Mouse (Mus musculus) limb, embryonic 13.5 days (tissue): ENCODE measurements around the gene Fundc2. TPM values are rescaled to one million over a fixed set of nuclear protein-coding genes. Genes with fewer than 3 reads are reported as not detected.

Experiments
- ATAC-seq: fragments of 200-750 bp; cut with Nextera tagmentation; 2 replicates; pipeline ENCODE4 v1.8.0; 2017; ENCODE audit warnings: low read depth, moderate number of reproducible peaks, moderate TSS enrichment; ENCODE audit not compliant: low FRiP score
- H3K27ac ChIP-seq: fragments of 300-500 bp; sonication (generic); 2 replicates; pipeline ENCODE4 v1.5.1; 2015; ENCODE audit warnings: inconsistent platforms, mild to moderate bottlenecking, moderate library complexity
- H3K27me3 ChIP-seq: fragments of 300-500 bp; sonication (generic); 2 replicates; pipeline ENCODE4 v1.6.1; 2015; ENCODE audit warnings: mild to moderate bottlenecking, inconsistent platforms
- H3K36me3 ChIP-seq: fragments of 300-500 bp; sonication (generic); 2 replicates; pipeline ENCODE4 v1.6.1; 2015; ENCODE audit warnings: inconsistent platforms, mild to moderate bottlenecking, moderate library complexity
- H3K4me1 ChIP-seq: fragments of 300-500 bp; sonication (generic); 2 replicates; pipeline ENCODE4 v1.6.1; 2015; ENCODE audit warnings: inconsistent platforms
- H3K4me2 ChIP-seq: fragments of 300-500 bp; sonication (generic); replicated peaks from 2 replicates; pipeline ENCODE4 v1.6.1; 2015; ENCODE audit warnings: inconsistent platforms, mild to moderate bottlenecking, moderate library complexity
- H3K4me3 ChIP-seq: fragments of 300-500 bp; sonication (generic); 2 replicates; pipeline ENCODE4 v1.5.1; 2015; ENCODE audit warnings: moderate library complexity, mild to moderate bottlenecking, inconsistent platforms
- H3K9ac ChIP-seq: fragments of 300-500 bp; sonication (generic); 2 replicates; pipeline ENCODE4 v1.6.1; 2015; ENCODE audit warnings: mild to moderate bottlenecking, inconsistent platforms
- H3K9me3 ChIP-seq: fragments of 300-500 bp; sonication (generic); 2 replicates; pipeline ENCODE4 v1.6.1; 2016; ENCODE audit warnings: inconsistent platforms
- WGBS: fragments of 180-500 bp; shearing (Covaris S2); methylation state at CpG from one replicate; pipeline ENCODE4 v1.1.7; 2015; 5-methylcytosine and 5-hydroxymethylcytosine counted together
- polyA plus RNA-seq: library from polyadenylated mRNA; unstranded; fragments of >200 nt; fragmentation: Nextera tagmentation; extraction: Ambion mirVana; gene quantifications from 2 replicates; pipeline ENCODE4 v1.2.1, GENCODE M21; 2015

Fundc2 gene
- 62.4 and 63.3 TPM in 2 replicates for polyA plus RNA-seq

DNA sequence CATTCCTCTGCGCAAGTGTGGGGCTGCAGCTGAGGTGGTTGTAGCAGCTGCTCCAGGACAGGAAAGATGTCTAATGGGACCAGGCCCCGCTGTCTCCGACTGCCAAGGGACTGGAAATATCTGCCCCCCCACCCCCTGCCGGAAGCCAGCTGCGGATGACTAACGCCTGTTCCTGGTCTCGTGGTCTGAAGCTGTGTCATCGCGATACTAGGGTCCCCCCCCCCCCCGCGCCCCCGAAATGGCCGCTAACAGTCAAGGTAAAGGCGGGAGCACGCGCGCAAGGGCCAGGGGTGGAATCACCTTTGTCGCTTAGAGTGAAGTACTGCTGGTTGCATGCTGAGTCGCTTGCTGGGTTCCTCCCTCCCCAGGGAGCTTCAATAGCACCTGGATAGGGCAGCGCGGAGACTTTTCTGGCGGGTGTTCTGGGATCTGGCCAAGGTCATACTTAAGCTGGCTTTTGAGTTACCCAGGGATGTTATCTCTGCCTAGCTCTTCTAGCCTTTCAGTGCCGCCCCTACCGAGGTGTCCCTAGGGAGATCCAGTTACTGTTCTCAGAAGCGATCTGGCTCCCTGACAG lies at the start of gene Fundc2, which contains the start of gene F8:
TSS of gene Fundc2 (plus strand) at position 205 of the 577 bp plus-strand sequence.
TSS of gene F8 (minus strand) at position 421 of the 577 bp plus-strand sequence.
- ATAC-seq, result peak; percentile 92
- 13% methylated on average over 18 of the region's 25 CpGs for WGBS
- peak within 1 kb of the TSS; percentile 44; the same call in 1 of the 2 replicates for H3K27ac ChIP-seq
- H3K9me3 ChIP-seq, result no peaks in the 10 kb centered on the region
- no peaks in the 10 kb centered on the region for H3K36me3 ChIP-seq
- H3K4me2 ChIP-seq, result peak within 1 kb of the TSS; percentile 55
- H3K27me3 ChIP-seq, result no peaks in the 10 kb centered on the region
- H3K4me1 ChIP-seq, result no peaks in the 10 kb centered on the region
- H3K9ac ChIP-seq, result peak within 1 kb of the TSS; percentile 74
- H3K4me3 ChIP-seq, result peak within 1 kb of the TSS; percentile 52

DNA sequence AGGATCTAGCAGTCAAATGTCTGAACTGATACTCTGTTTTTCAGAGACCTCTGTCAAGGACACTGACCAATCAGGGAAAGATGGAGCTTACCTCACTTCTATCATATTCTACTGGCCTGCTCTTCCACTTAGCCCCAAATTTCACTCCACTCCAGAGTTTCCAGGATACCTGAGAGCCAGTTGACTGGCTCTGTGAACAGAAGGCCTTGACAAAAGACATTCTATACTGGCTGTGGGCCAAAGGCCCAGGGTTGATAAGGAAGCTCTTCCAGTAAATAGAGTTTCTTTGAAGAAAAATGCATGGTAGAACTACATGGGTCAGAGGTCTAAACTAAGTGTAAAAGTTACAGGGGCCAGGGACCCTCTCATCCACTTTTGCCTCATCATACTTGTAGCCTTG lies 12.0 kb upstream of the Fundc2 start:
- no peaks in the 10 kb centered on the region for H3K9me3 ChIP-seq
- H3K36me3 ChIP-seq, result no peaks in the 10 kb centered on the region
- H3K27ac ChIP-seq, result no peak overlapping the region
- ATAC-seq, result no peak
- H3K27me3 ChIP-seq, result no peaks in the 10 kb centered on the region
- H3K9ac ChIP-seq, result no peak overlapping the region
- no peak overlapping the region for H3K4me3 ChIP-seq
- H3K4me2 ChIP-seq, result no peak overlapping the region
- no peaks in the 10 kb centered on the region for H3K4me1 ChIP-seq

DNA sequence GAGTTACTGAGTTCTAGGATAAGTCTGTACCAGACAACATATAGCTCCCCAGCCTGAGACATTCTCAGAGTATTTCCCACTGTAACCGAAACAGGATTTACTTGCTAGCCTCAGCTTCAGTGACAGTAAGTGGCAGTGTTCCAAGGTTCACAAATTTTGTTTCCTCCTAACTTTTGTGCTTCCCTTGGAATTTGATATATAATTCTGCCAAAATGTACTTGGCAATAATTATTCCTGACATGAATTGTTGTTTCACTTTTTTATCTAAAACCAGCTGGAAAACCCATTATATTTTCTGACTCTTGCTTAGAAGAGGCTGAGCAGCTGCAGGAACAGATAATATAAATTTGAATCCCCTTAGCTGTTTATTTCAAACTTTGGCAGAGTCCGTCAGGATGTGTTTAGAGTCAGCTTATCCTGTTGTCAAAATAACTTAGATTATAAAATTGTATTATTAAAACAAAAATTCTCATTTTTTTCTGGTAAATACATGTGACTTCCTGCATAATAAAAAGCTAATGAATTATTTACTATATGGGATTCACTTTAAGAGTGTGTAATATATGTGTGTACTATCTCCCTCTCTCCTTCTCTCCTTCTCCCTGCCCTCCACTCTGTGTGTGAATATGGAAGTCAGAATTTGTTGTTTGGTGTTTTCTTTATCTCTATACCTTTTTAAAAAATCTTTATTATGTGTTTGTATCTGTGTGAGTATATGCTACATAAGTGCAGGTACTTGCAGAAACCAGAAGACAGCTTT lies 9.4 kb upstream of the Fundc2 start:
- Histone ChIP-seq H3K36me3 (no peaks in the 10 kb centered on the region), H3K27me3 (no peaks in the 10 kb centered on the region), H3K4me2 (no peak overlapping the region), H3K9me3 (no peaks in the 10 kb centered on the region), H3K27ac (no peak overlapping the region), H3K9ac (no peak overlapping the region), H3K4me3 (no peak overlapping the region), H3K4me1 (no peaks in the 10 kb centered on the region)
- WGBS, result 76% methylated on average over 2 of the region's 2 CpGs
- no peak for ATAC-seq

DNA sequence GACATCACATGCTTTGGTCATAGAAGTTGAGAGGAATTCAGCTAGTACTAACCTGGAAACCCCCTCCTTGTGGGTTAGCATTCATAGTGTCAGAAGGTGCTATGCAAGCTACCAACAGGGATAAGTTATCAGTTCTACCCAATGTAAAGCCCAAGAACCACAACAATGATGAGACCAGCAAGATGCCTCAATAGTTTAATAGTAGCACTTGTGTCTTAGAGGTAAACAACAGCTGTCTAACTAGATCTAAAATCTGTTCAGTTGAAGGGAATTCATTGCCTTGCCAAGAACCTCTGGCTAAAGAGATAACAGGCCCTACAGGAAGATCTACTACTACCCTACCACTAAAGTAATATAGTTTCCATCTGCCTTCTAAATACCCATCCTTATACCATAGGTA lies 5.4 kb upstream of the Fundc2 start:
- Histone ChIP-seq H3K9ac (no peak overlapping the region), H3K27me3 (no peaks in the 10 kb centered on the region), H3K27ac (no peak overlapping the region), H3K4me2 (no peak overlapping the region), H3K9me3 (no peaks in the 10 kb centered on the region), H3K4me3 (no peak overlapping the region), H3K4me1 (no peaks in the 10 kb centered on the region), H3K36me3 (no peaks in the 10 kb centered on the region)
- ATAC-seq, result no peak

DNA sequence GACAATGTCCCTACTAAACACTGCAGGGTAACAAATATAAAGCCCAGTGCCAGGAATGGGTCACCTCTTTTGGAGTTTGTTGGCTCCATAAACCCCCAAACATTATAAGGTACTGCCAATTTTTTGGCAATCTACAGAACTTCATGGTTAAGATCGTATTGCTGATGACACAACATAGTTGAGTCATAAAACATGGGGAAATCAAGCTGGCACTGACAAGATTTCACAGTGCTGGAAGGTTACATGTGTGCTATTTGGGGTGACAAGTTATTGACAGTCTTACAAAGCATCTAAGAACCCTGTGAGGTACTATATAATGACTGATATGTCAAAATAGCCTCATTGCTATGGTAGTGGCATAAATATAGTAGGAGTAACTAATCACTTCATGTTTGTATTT lies 1.0 kb upstream of the Fundc2 start:
- no peaks in the 10 kb centered on the region for H3K4me1 ChIP-seq
- H3K4me3 ChIP-seq, result no peak overlapping the region
- H3K27ac ChIP-seq, result no peak overlapping the region
- WGBS, result 85% methylated on average over 1 of the region's 1 CpGs
- no peak overlapping the region for H3K9ac ChIP-seq
- H3K9me3 ChIP-seq, result no peaks in the 10 kb centered on the region
- no peaks in the 10 kb centered on the region for H3K36me3 ChIP-seq
- no peak overlapping the region for H3K4me2 ChIP-seq
- no peak for ATAC-seq
- no peaks in the 10 kb centered on the region for H3K27me3 ChIP-seq

DNA sequence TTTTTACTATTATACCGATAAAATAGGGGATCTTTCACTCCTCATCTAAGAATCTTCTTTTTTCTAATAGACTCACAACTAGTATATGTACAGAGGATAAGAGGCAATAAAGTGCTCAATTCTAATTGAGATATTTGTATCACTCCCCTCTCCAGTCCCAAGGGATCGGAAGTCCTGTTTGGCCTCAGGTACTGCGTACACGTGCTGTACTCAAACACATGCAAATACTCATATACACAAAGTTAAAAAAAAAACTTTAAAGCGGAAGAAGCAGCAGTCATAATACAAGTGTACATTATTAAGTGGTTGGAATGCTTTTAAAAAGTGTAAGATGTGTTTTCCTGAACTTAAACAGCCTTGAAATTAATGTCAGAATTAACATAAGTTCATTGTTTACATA lies 500 bp upstream of the Fundc2 start:
- Histone ChIP-seq H3K9me3 (no peaks in the 10 kb centered on the region), H3K36me3 (no peaks in the 10 kb centered on the region), H3K27me3 (no peaks in the 10 kb centered on the region), H3K4me1 (no peaks in the 10 kb centered on the region), H3K27ac (no peak overlapping the region), H3K4me3 (peak overlapping the region; percentile 52), H3K4me2 (peak overlapping the region; percentile 55), H3K9ac (peak overlapping the region; percentile 59; the same call in 1 of the 2 replicates)
- peak; percentile 11; the same call in 1 of the 2 replicates for ATAC-seq
- WGBS, result 74% methylated on average over 5 of the region's 5 CpGs

DNA sequence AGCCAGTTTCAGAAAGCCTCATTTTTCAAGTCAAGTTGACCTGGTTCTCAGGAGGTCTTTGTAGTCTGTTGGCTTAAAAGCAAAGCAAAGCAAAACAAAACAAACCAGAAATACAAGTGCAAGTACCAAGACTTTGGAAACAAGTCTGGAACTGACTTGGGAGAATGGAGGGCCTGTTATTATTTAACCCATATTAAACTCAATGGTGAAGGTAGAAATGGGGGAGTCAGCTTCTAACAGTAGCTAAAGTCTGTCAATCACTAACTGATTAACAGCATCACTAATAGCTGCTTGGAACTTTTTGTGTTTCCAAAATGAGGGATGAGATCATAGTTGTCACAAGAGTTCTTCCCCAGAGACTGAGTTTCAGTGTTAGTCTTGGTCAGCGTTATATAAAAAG lies 17.3 kb downstream of the Fundc2 start:
- 92% methylated on average over 1 of the region's 1 CpGs for WGBS
- Histone ChIP-seq H3K27me3 (no peaks in the 10 kb centered on the region), H3K9me3 (no peaks in the 10 kb centered on the region), H3K4me3 (no peak overlapping the region), H3K4me2 (no peak overlapping the region), H3K9ac (no peak overlapping the region), H3K36me3 (peaks cover 6% of the 10 kb centered on the region), H3K4me1 (no peaks in the 10 kb centered on the region), H3K27ac (no peak overlapping the region)
- ATAC-seq, result no peak

DNA sequence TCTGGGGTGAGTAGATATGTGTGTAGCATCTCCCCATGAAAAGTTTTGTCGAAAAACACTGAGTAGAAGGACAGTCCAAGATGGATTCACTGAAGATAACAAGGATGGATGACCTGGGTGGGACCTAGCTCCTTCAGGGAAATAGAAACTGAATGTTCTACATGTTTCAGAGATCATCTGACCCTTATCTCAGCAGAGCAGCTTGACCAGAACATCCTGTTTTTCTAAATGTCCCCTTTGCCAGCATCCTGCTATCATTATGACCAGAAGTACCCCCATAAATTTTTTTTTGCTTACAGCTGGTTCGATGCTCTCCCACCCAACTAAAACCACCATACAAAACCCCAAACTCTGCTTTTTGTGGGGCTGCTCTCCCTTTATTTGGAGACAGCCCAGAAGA lies 20.5 kb downstream of the Fundc2 start:
- Histone ChIP-seq H3K4me3 (no peak overlapping the region), H3K36me3 (peaks cover 2% of the 10 kb centered on the region; the same call in 1 of the 2 replicates), H3K4me2 (no peak overlapping the region), H3K9me3 (no peaks in the 10 kb centered on the region), H3K4me1 (no peaks in the 10 kb centered on the region), H3K27ac (no peak overlapping the region), H3K27me3 (no peaks in the 10 kb centered on the region), H3K9ac (no peak overlapping the region)
- WGBS, result 76% methylated on average over 2 of the region's 2 CpGs
- ATAC-seq, result no peak

DNA sequence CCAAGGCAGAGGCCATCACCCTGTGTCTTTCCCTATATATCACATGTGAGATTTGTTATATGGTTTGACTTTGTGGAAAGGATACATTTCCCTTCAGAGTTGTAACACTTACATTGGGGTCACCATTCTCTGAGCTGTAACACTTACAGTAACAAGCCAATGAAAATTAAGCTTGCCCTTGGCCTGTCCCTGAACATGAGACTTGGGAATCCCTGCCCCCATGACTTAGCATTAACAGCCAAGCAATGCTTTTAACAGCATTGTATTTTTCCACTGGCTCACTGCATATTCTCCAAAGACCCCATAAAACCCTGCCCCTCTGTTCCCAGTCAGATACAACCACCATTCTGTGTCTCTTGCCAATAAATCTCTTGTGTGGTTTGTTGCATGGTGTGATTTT lies 21.2 kb downstream of the Fundc2 start:
- no peak for ATAC-seq
- H3K27me3 ChIP-seq, result no peaks in the 10 kb centered on the region
- no peak overlapping the region for H3K27ac ChIP-seq
- H3K4me3 ChIP-seq, result no peak overlapping the region
- H3K9ac ChIP-seq, result no peak overlapping the region
- H3K36me3 ChIP-seq, result peaks cover 2% of the 10 kb centered on the region; the same call in 1 of the 2 replicates
- H3K4me2 ChIP-seq, result no peak overlapping the region
- H3K9me3 ChIP-seq, result no peaks in the 10 kb centered on the region
- H3K4me1 ChIP-seq, result no peaks in the 10 kb centered on the region

DNA sequence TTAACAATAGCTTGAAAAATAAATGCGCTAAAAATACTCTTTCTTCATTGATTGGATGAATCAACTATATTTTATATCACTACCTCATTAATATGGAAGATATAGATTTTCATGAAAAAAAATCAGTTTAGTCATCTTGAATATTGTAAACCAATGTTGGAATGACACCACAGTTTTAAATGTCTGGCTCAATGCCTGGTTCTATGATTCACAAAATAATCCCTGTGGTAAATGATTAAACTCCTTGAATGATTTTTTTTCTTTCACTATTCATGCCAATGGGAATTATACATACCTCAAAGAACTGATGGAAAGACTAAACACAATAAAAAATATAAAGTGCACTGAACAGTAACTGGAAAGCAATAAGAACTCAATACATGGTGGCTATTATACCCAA lies 27.5 kb downstream of the Fundc2 start:
- Histone ChIP-seq H3K27ac (no peak overlapping the region), H3K9me3 (no peaks in the 10 kb centered on the region), H3K27me3 (no peaks in the 10 kb centered on the region), H3K4me3 (no peak overlapping the region), H3K4me1 (no peaks in the 10 kb centered on the region), H3K36me3 (no peaks in the 10 kb centered on the region), H3K4me2 (no peak overlapping the region), H3K9ac (no peak overlapping the region)
- WGBS, result 98% methylated on average over 1 of the region's 1 CpGs
- no peak for ATAC-seq

DNA sequence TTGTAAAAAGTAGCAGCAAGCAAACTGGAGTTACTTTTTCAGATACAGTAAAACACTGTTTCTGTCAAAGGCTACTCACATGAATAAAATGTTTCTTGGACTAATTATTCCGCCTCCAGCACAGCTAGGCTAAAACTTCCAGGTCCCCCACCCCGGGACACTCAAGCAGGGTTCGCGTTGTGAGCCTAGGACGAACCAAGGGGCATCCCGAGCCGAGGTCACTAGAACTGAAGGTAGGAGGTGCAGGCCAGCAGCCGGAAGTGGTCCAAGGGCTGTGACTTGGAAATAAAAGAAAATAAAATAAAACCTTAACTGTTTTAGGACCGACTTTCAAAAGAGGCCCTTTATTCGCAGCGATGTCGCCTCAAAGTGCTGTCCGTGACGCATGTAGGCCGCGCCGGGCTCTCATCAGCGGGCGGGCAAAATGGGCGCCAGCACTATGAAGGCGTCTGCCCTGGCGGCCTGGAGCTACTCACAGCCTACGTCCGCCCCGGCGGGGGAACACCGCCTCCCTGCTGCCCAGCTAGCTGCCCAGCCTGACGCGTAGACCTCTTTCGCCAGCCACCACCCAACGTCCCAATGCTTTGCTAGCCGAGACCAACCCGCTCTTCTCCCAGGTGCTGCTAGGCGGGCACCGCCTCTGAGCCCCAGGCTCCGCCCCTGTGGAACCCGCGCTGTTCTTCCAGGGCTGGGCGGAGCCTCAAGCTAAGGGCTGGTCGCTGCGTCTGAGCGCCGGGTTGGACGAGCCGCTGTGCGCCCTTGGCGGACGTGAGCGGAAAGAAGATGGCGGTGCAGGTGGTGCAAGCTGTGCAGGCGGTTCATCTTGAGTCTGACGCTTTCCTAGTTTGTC lies 34.0 kb downstream of the Fundc2 start, which contains the start of the genes Cmc4, Mtcp1 and Brcc3:
TSS of gene Cmc4 (minus strand) at position 649 of the 850 bp plus-strand sequence.
TSS of gene Mtcp1 (minus strand) at position 653 of the 850 bp plus-strand sequence.
TSS of gene Brcc3 (plus strand) at position 693 of the 850 bp plus-strand sequence.
- peak within 1 kb of the TSS; percentile 60 for H3K4me2 ChIP-seq
- no peaks in the 10 kb centered on the region for H3K4me1 ChIP-seq
- 19% methylated on average over 52 of the region's 52 CpGs for WGBS
- no peaks in the 10 kb centered on the region for H3K9me3 ChIP-seq
- H3K27ac ChIP-seq, result peak within 1 kb of the TSS; percentile 86
- H3K27me3 ChIP-seq, result no peaks in the 10 kb centered on the region
- ATAC-seq, result peak; percentile 100
- H3K9ac ChIP-seq, result peak within 1 kb of the TSS; percentile 68
- H3K36me3 ChIP-seq, result peaks cover 4% of the 10 kb centered on the region; the same call in 1 of the 2 replicates
- peak within 1 kb of the TSS; percentile 51 for H3K4me3 ChIP-seq
